Mouse (Mus musculus) hindbrain, embryonic 10.5 days (tissue): ENCODE measurements at regions not wholly inside any gene's neighbourhood (a gene's known extent, or its start where the extent isn't known, plus 50 kb on each side); places are given as distances from the start of the nearest gene placed in this dataset.

Experiments used
- DNase-seq: peaks from one replicate; pipeline ENCODE4 v3.0.0-alpha.2; 2017; ENCODE audit warnings: low spot score
- H3K27ac ChIP-seq: fragments of 300-500 bp; sonication (generic); 2 replicates; pipeline ENCODE4 v1.5.1; 2016; ENCODE audit warnings: mild to moderate bottlenecking, moderate library complexity
- H3K27me3 ChIP-seq: fragments of 300-500 bp; sonication (generic); 2 replicates; pipeline ENCODE4 v1.6.1; 2016; ENCODE audit warnings: mild to moderate bottlenecking; ENCODE audit not compliant: poor library complexity, insufficient read depth, severe bottlenecking
- H3K36me3 ChIP-seq: fragments of 300-500 bp; sonication (generic); 2 replicates; pipeline ENCODE4 v1.6.1; 2016; ENCODE audit warnings: mild to moderate bottlenecking, moderate library complexity
- H3K4me1 ChIP-seq: fragments of 300-500 bp; sonication (generic); replicated peaks from 2 replicates; pipeline ENCODE4 v1.6.1; 2016; ENCODE audit warnings: mild to moderate bottlenecking
- H3K4me3 ChIP-seq: fragments of 300-500 bp; sonication (generic); 2 replicates; pipeline ENCODE4 v1.5.1; 2016; ENCODE audit warnings: mild to moderate bottlenecking, moderate library complexity
- H3K9me3 ChIP-seq: fragments of 300-500 bp; sonication (generic); 2 replicates; pipeline ENCODE4 v1.6.1; 2016; ENCODE audit warnings: mild to moderate bottlenecking, moderate library complexity
- WGBS: fragments of 180-500 bp; shearing (Covaris S2); methylation state at CpG from one replicate; pipeline ENCODE4 v1.1.7; 2016; 5-methylcytosine and 5-hydroxymethylcytosine counted together

- H3K36me3 ChIP-seq = no peaks in the 10 kb centered on the region
- H3K27ac ChIP-seq = no peak overlapping the region
- WGBS = 79% methylated on average over 4 of the region's 4 CpGs
- H3K27me3 ChIP-seq = 0 out of 2 replicates have a peak, but pooled peaks cover 8% of the 10 kb centered on the region
- no peak overlapping the region for H3K4me3 ChIP-seq
- H3K9me3 ChIP-seq = peaks cover 4% of the 10 kb centered on the region; the same call in 1 of the 2 replicates
- peaks cover 10% of the 10 kb centered on the region; the same call in 1 of the 2 replicates for H3K4me1 ChIP-seq
- no peak for DNase-seq
Observed at GRCm38 (mm10) chr10:117478931-117479280, 99.1 kb upstream of the Cpsf6 start.

GRCm38 (mm10) chr10:117478202-117478930 lies 98.6 kb upstream of the Cpsf6 start:
- H3K27ac ChIP-seq = 0 out of 2 replicates have a peak overlapping the region, but pooled peaks have one; percentile 35
- peaks cover 10% of the 10 kb centered on the region; the same call in 1 of the 2 replicates for H3K4me1 ChIP-seq
- H3K36me3 ChIP-seq = no peaks in the 10 kb centered on the region
- peaks cover 7% of the 10 kb centered on the region; the same call in 1 of the 2 replicates for H3K9me3 ChIP-seq
- 66% methylated on average over 23 of the region's 23 CpGs for WGBS
- 0 out of 2 replicates have a peak, but pooled peaks cover 8% of the 10 kb centered on the region for H3K27me3 ChIP-seq
- H3K4me3 ChIP-seq = no peak overlapping the region; the same call in 1 of the 2 replicates
- peak; percentile 27 for DNase-seq

GRCm38 (mm10) chr10:117477331-117478201 lies 97.8 kb upstream of the Cpsf6 start:
- DNase-seq = no peak
- 81% methylated on average over 12 of the region's 12 CpGs for WGBS
- Histone ChIP-seq H3K4me3 (no peak overlapping the region; the same call in 1 of the 2 replicates), H3K9me3 (peaks cover 7% of the 10 kb centered on the region; the same call in 1 of the 2 replicates), H3K4me1 (peaks cover 10% of the 10 kb centered on the region; the same call in 1 of the 2 replicates), H3K27ac (0 out of 2 replicates have a peak overlapping the region, but pooled peaks have one; percentile 35), H3K36me3 (no peaks in the 10 kb centered on the region), H3K27me3 (0 out of 2 replicates have a peak, but pooled peaks cover 8% of the 10 kb centered on the region)

- Histone ChIP-seq H3K4me1 (peaks cover 19% of the 10 kb centered on the region; the same call in 1 of the 2 replicates), H3K36me3 (no peaks in the 10 kb centered on the region), H3K9me3 (peaks cover 7% of the 10 kb centered on the region; the same call in 1 of the 2 replicates), H3K27me3 (0 out of 2 replicates have a peak, but pooled peaks cover 8% of the 10 kb centered on the region), H3K4me3 (no peak overlapping the region), H3K27ac (no peak overlapping the region)
- DNase-seq = no peak
- 91% methylated on average over 13 of the region's 13 CpGs for WGBS
Observed at GRCm38 (mm10) chr10:117475086-117475945, 95.5 kb upstream of the Cpsf6 start.

- no peak overlapping the region for H3K27ac ChIP-seq
- peaks cover 19% of the 10 kb centered on the region; the same call in 1 of the 2 replicates for H3K4me1 ChIP-seq
- 87% methylated on average over 4 of the region's 4 CpGs for WGBS
- H3K9me3 ChIP-seq = peaks cover 7% of the 10 kb centered on the region; the same call in 1 of the 2 replicates
- no peaks in the 10 kb centered on the region for H3K36me3 ChIP-seq
- H3K4me3 ChIP-seq = no peak overlapping the region
- 0 out of 2 replicates have a peak, but pooled peaks cover 5% of the 10 kb centered on the region for H3K27me3 ChIP-seq
- no peak for DNase-seq
Observed at GRCm38 (mm10) chr10:117474351-117475085, 94.7 kb upstream of the Cpsf6 start.

- peaks cover 7% of the 10 kb centered on the region; the same call in 1 of the 2 replicates for H3K9me3 ChIP-seq
- no peaks in the 10 kb centered on the region for H3K36me3 ChIP-seq
- no peak overlapping the region for H3K27ac ChIP-seq
- peaks cover 19% of the 10 kb centered on the region; the same call in 1 of the 2 replicates for H3K4me1 ChIP-seq
- H3K27me3 ChIP-seq = no peaks in the 10 kb centered on the region
- no peak overlapping the region for H3K4me3 ChIP-seq
- WGBS = 92% methylated on average over 4 of the region's 4 CpGs
- DNase-seq = no peak
Observed at GRCm38 (mm10) chr10:117473471-117473870, 93.7 kb upstream of the Cpsf6 start.

- Histone ChIP-seq H3K9me3 (peaks cover 7% of the 10 kb centered on the region; the same call in 1 of the 2 replicates), H3K27ac (no peak overlapping the region), H3K27me3 (no peaks in the 10 kb centered on the region), H3K36me3 (no peaks in the 10 kb centered on the region), H3K4me1 (peaks cover 11% of the 10 kb centered on the region), H3K4me3 (no peak overlapping the region)
- WGBS = 85% methylated on average over 4 of the region's 4 CpGs
- DNase-seq = no peak
Observed at GRCm38 (mm10) chr10:117472568-117472930, 92.7 kb upstream of the Cpsf6 start.

GRCm38 (mm10) chr10:117471818-117472567 lies 92.2 kb upstream of the Cpsf6 start:
- no peaks in the 10 kb centered on the region for H3K27me3 ChIP-seq
- no peaks in the 10 kb centered on the region for H3K36me3 ChIP-seq
- H3K4me1 ChIP-seq = peaks cover 9% of the 10 kb centered on the region
- 63% methylated on average over 11 of the region's 11 CpGs for WGBS
- no peak for DNase-seq
- no peak overlapping the region for H3K27ac ChIP-seq
- no peak overlapping the region for H3K4me3 ChIP-seq
- peaks cover 7% of the 10 kb centered on the region; the same call in 1 of the 2 replicates for H3K9me3 ChIP-seq

- DNase-seq = no peak
- 60% methylated on average over 8 of the region's 8 CpGs for WGBS
- no peaks in the 10 kb centered on the region for H3K27me3 ChIP-seq
- peaks cover 7% of the 10 kb centered on the region; the same call in 1 of the 2 replicates for H3K9me3 ChIP-seq
- peaks cover 9% of the 10 kb centered on the region for H3K4me1 ChIP-seq
- H3K36me3 ChIP-seq = no peaks in the 10 kb centered on the region
- H3K4me3 ChIP-seq = no peak overlapping the region
- H3K27ac ChIP-seq = peak overlapping the region; percentile 29; the same call in 1 of the 2 replicates
Observed at GRCm38 (mm10) chr10:117471036-117471817, 91.4 kb upstream of the Cpsf6 start.

GRCm38 (mm10) chr10:117470481-117470880 lies 90.7 kb upstream of the Cpsf6 start:
- WGBS = 89% methylated on average over 2 of the region's 2 CpGs

More at GRCm38 (mm10) chr10:117470481-117470880, 90.7 kb upstream of the Cpsf6 start:
- no peak for DNase-seq
- Histone ChIP-seq H3K9me3 (peaks cover 7% of the 10 kb centered on the region; the same call in 1 of the 2 replicates), H3K4me3 (no peak overlapping the region), H3K36me3 (no peaks in the 10 kb centered on the region), H3K27me3 (no peaks in the 10 kb centered on the region), H3K27ac (no peak overlapping the region), H3K4me1 (peaks cover 9% of the 10 kb centered on the region)
